In the genomic region with DNA sequence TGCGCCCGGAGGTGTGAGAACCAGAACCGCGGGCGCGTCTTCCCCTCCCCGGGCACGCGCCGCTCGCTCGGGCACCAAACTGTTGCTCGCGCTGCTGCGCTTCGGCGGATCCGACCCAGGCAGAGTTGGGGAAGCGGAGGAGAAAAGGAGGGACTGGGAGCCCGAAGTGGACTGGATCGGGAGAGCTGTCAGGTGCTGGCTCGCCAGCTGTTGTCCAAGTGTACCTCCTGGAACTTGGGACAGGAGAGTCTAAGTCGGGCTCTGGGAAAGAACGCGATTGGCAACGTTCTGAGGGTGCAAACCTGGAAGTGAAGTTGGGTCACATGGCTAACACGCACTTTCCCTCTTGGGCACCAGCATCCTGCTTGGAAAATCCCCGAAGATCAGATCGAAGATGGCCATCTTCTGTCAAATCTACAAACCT, we compare ENCODE assay signal across 8 mouse cellular contexts.
DNase-seq lines count a peak whose midpoint lies in the region; ATAC-seq and TF ChIP-seq lines count a peak whose summit lies in the region.

No protein-coding gene starts in this region.

- H3K36me3 ChIP-seq in CH12.LX (replicated peaks in 1 of 2; ENCODE audit: control insufficient read depth in 1 of 2, insufficient read depth in 1 of 2, low read length in 1 of 2) = peaks cover 2 to 19% of the 10 kb centered on the region in 2 experiments
- H3K36me3 ChIP-seq in forebrain, embryonic 10.5 days (replicated peaks) = peaks cover 18% of the 10 kb centered on the region
- peaks cover 9% of the 10 kb centered on the region; the same call in 1 of the 2 replicates for H3K36me3 ChIP-seq in limb, embryonic 12.5 days
- H3K36me3 ChIP-seq in neural tube, embryonic 15.5 days = peaks cover 4% of the 10 kb centered on the region; the same call in 1 of the 2 replicates

- no peaks in the 10 kb centered on the region for H3K9me3 ChIP-seq in CH12.LX (replicated peaks; ENCODE audit: low read length)
- no peaks in the 10 kb centered on the region for H3K9me3 ChIP-seq in forebrain, embryonic 10.5 days
- H3K9me3 ChIP-seq in limb, embryonic 12.5 days = no peaks in the 10 kb centered on the region
- H3K9me3 ChIP-seq in neural tube, embryonic 15.5 days (replicated peaks) = no peaks in the 10 kb centered on the region

- H3K4me2 ChIP-seq in CH12.LX (ENCODE audit: insufficient read depth, low read depth, poor library complexity, severe bottlenecking) = peak overlapping the region; percentile 42
- peak overlapping the region; percentile 93 for H3K4me2 ChIP-seq in limb, embryonic 12.5 days
- H3K4me2 ChIP-seq in neural tube, embryonic 15.5 days = peak overlapping the region; percentile 70

- TF ChIP-seq EP300 in CH12.LX (IDR thresholded peaks at IDR 0.05; ENCODE audit: low read length) = no peak

- peaks cover 21% of the 10 kb centered on the region for H3K79me2 ChIP-seq in CH12.LX (replicated peaks; ENCODE audit: control insufficient read depth, extremely low read depth, insufficient read depth, poor library complexity, severe bottlenecking)

- peak overlapping the region; percentile 9; the same call in 1 of the 2 replicates for H3K27ac ChIP-seq in CH12.LX (ENCODE audit: insufficient read depth, low read depth)
- peak overlapping the region; percentile 92 for H3K27ac ChIP-seq in forebrain, embryonic 10.5 days
- peak overlapping the region; percentile 74 for H3K27ac ChIP-seq in limb, embryonic 12.5 days
- H3K27ac ChIP-seq in neural tube, embryonic 15.5 days (replicated peaks) = peak overlapping the region; percentile 88

- TF ChIP-seq POLR2A in CH12.LX (IDR thresholded peaks at IDR 0.05; ENCODE audit: low read depth, low read length) = no peak

- in situ Hi-C loops in CH12.LX (cut with MboI; ENCODE audit: low pct_ligation_motif_present, low pct_unique_long_range_greater_than_20kb, low sequenced_read_pairs) = no loop called here

- TF ChIP-seq CTCF in CH12.LX (conservative IDR thresholded peaks at IDR 0.05 in 1 of 2, IDR thresholded peaks at IDR 0.05 in 1 of 2; ENCODE audit: low read depth in 2 of 2, low read length in 2 of 2) = no peak

- peaks cover 0 to 27% of the 10 kb centered on the region in 2 experiments; a peak in 3 of 4 replicates for H3K4me1 ChIP-seq in CH12.LX (ENCODE audit: control insufficient read depth in 1 of 2, insufficient read depth in 2 of 2)
- peaks cover 15% of the 10 kb centered on the region for H3K4me1 ChIP-seq in forebrain, embryonic 10.5 days
- H3K4me1 ChIP-seq in limb, embryonic 12.5 days (replicated peaks) = peaks cover 4% of the 10 kb centered on the region; the same call in 1 of the 2 replicates
- H3K4me1 ChIP-seq in neural tube, embryonic 15.5 days = peaks cover 11% of the 10 kb centered on the region

- DNase-seq in frontal cortex, postnatal 14 days (ENCODE audit: low spot score in 2 of 2) = no peak
- peak; percentile 41 for DNase-seq in CH12.LX (ENCODE audit: extremely low read depth)
- DNase-seq in forebrain, embryonic 10.5 days (ENCODE audit: extremely low spot score, low spot score) = peak; percentile 69
- no peak for DNase-seq in left cerebral cortex, postnatal 14 days (ENCODE audit: low spot score in 2 of 2)
- no peak for DNase-seq in cerebellum, postnatal 14 days

- peak overlapping the region; percentile 74 for H3K9ac ChIP-seq in CH12.LX (ENCODE audit: insufficient read depth, low read depth)
- peak overlapping the region; percentile 79 for H3K9ac ChIP-seq in limb, embryonic 12.5 days (replicated peaks)
- peak overlapping the region; percentile 76 for H3K9ac ChIP-seq in neural tube, embryonic 15.5 days (replicated peaks)

- dilution Hi-C loops in CH12.LX (cut with MboI; ENCODE audit: extremely low pct_ligation_motif_present, extremely low pct_unique_long_range_greater_than_20kb, low sequenced_read_pairs) = no loop called here

- ATAC-seq in frontal cortex, adult (ENCODE audit: low TSS enrichment) = peak; percentile 75
- ATAC-seq in limb, embryonic 12.5 days (ENCODE audit: insufficient number of reproducible peaks, insufficient read depth, low FRiP score, low TSS enrichment, low read depth) = peak; percentile 45; the same call in 1 of the 2 replicates
- ATAC-seq in neural tube, embryonic 15.5 days (ENCODE audit: low FRiP score) = peak; percentile 85

- H3K4me3 ChIP-seq in CH12.LX (replicated peaks in 1 of 3; ENCODE audit: low read depth in 2 of 3, low read length in 2 of 3, poor library complexity in 1 of 3) = peak overlapping the region; percentile 53 to 99 (median 88)
- H3K4me3 ChIP-seq in forebrain, embryonic 10.5 days = peak overlapping the region; percentile 93
- peak overlapping the region; percentile 91 for H3K4me3 ChIP-seq in limb, embryonic 12.5 days (replicated peaks)
- H3K4me3 ChIP-seq in neural tube, embryonic 15.5 days (replicated peaks) = peak overlapping the region; percentile 97

- no peaks in the 10 kb centered on the region for H3K27me3 ChIP-seq in CH12.LX (replicated peaks)
- H3K27me3 ChIP-seq in forebrain, embryonic 10.5 days (ENCODE audit: poor library complexity, severe bottlenecking) = peaks cover 9% of the 10 kb centered on the region
- H3K27me3 ChIP-seq in limb, embryonic 12.5 days = peaks cover 2% of the 10 kb centered on the region; the same call in 1 of the 2 replicates
- 0 out of 2 replicates have a peak, but pooled peaks cover 3% of the 10 kb centered on the region for H3K27me3 ChIP-seq in neural tube, embryonic 15.5 days (replicated peaks)

- WGBS in forebrain, embryonic 10.5 days = under 1% methylated on average over 29 of the region's 29 CpGs
- under 1% methylated on average over 27 of the region's 29 CpGs for WGBS in limb, embryonic 12.5 days
- WGBS in neural tube, embryonic 15.5 days = 6% methylated on average over 28 of the region's 29 CpGs

- TF ChIP-seq RAD21 in CH12.LX (IDR thresholded peaks at IDR 0.05; ENCODE audit: low read depth, low read length) = no peak

- intact Hi-C loops in left cerebral cortex, postnatal 14 days (cut with DNase I) = no loop called here

TF ChIP-seq in CH12.LX, 34 proteins besides CTCF, POLR2A, EP300 and RAD21:
- no peak for TF ChIP-seq MAFK (IDR thresholded peaks at IDR 0.05; ENCODE audit: insufficient replicate concordance, low read length)
- peak; percentile 46 for TF ChIP-seq USF1 (IDR thresholded peaks at IDR 0.05; ENCODE audit: low read depth, low read length)
- no peak for TF ChIP-seq BHLHE40 (IDR thresholded peaks at IDR 0.05; ENCODE audit: low read depth, low read length)
- TF ChIP-seq POLR2AphosphoS2 (IDR thresholded peaks at IDR 0.05; ENCODE audit: low read depth, low read length) = no peak
- TF ChIP-seq MAX (IDR thresholded peaks at IDR 0.05; ENCODE audit: low read length) = peak; percentile 63
- TF ChIP-seq USF2 (conservative IDR thresholded peaks at IDR 0.05; ENCODE audit: low read depth, low read length) = 0 out of 2 replicates have a peak, but pooled peaks have one; percentile 28
- no peak for TF ChIP-seq ETS1 (conservative IDR thresholded peaks at IDR 0.05; ENCODE audit: low read depth, low read length)
- no peak for TF ChIP-seq CHD1 (IDR thresholded peaks at IDR 0.05; ENCODE audit: low read depth, low read length)
- TF ChIP-seq PAX5 (IDR thresholded peaks at IDR 0.05; ENCODE audit: low read length) = no peak
- no peak for TF ChIP-seq NRF1 (IDR thresholded peaks at IDR 0.05; ENCODE audit: low read depth, low read length)

Comparison
In these comparisons a context has a peak if more than half of its experiments do, and no peak if none do; other contexts are left out.
1. DNase-seq: peak in CH12.LX (single experiment) and forebrain, embryonic 10.5 days (single experiment); none in frontal cortex, postnatal 14 days (0 of 2), left cerebral cortex, postnatal 14 days (0 of 2) and cerebellum, postnatal 14 days (0 of 2).
2. H3K27ac ChIP-seq: peak in every context shown above with its lines; median percentile 92 in forebrain, embryonic 10.5 days; 88 in neural tube, embryonic 15.5 days; 74 in limb, embryonic 12.5 days; 9 in CH12.LX.
3. H3K4me2 ChIP-seq: peak in every context shown above with its lines; median percentile 93 in limb, embryonic 12.5 days; 70 in neural tube, embryonic 15.5 days; 42 in CH12.LX.
4. Peak in every context shown above with its lines, with median percentiles within 50 percentile points of each other: ATAC-seq, H3K4me3 ChIP-seq and H3K9ac ChIP-seq.